Mouse (Mus musculus) heart, postnatal 0 days (tissue): ENCODE measurements around the gene Olfr837. TPM values are rescaled to one million over a fixed set of nuclear protein-coding genes. Genes with fewer than 3 reads are reported as not detected.
"Not testable (repeated sequence)": the region's sequence is repeated elsewhere in the genome, so short reads cannot be mapped to it uniquely, and the experiment has no call there.

Experiments
- ATAC-seq: fragments of 200-750 bp; cut with Nextera tagmentation; 2 replicates; pipeline ENCODE4 v1.8.0; 2017; ENCODE audit warnings: low read depth, moderate number of reproducible peaks, moderate library complexity; ENCODE audit not compliant: insufficient read depth
- DNase-seq: peaks from one replicate; pipeline ENCODE4 v3.0.0-alpha.2; 2016; ENCODE audit warnings: low spot score
- H3K27ac ChIP-seq: fragments of 300-500 bp; sonication (generic); 2 replicates; pipeline ENCODE4 v1.5.1; 2014; ENCODE audit warnings: low read depth, mild to moderate bottlenecking
- H3K27me3 ChIP-seq: fragments of 300-500 bp; sonication (generic); 2 replicates; pipeline ENCODE4 v1.6.1; 2014; ENCODE audit warnings: low read length, mixed read lengths; ENCODE audit not compliant: control insufficient read depth, insufficient read depth
- H3K36me3 ChIP-seq: fragments of 300-500 bp; sonication (generic); replicated peaks from 2 replicates; pipeline ENCODE4 v1.6.1; 2014; ENCODE audit warnings: low read length, mixed read lengths; ENCODE audit not compliant: control insufficient read depth, insufficient read depth
- H3K4me1 ChIP-seq: fragments of 300-500 bp; sonication (generic); 2 replicates; pipeline ENCODE4 v1.6.1; 2014; ENCODE audit warnings: antibody characterized with exemption; ENCODE audit not compliant: control insufficient read depth, insufficient read depth
- H3K4me2 ChIP-seq: fragments of 300-500 bp; sonication (generic); 2 replicates; pipeline ENCODE4 v1.6.1; 2014; ENCODE audit warnings: low read depth, mild to moderate bottlenecking, low read length, moderate library complexity
- H3K4me3 ChIP-seq: fragments of 300-500 bp; sonication (generic); 2 replicates; pipeline ENCODE4 v1.5.1; 2014; ENCODE audit warnings: low read depth, low read length
- H3K9ac ChIP-seq: fragments of 300-500 bp; sonication (generic); replicated peaks from 2 replicates; pipeline ENCODE4 v1.6.1; 2014; ENCODE audit warnings: low read depth, low read length, mixed read lengths
- H3K9me3 ChIP-seq: fragments of 300-500 bp; sonication (generic); replicated peaks from 2 replicates; pipeline ENCODE4 v1.6.1; 2016; ENCODE audit warnings: low read length; ENCODE audit not compliant: control insufficient read depth
- CTCF ChIP-seq: IDR thresholded peaks from 2 replicates; pipeline ENCODE4 v1.5.1; 2016; ENCODE audit warnings: antibody characterized with exemption, control low read depth, low read depth
- EP300 ChIP-seq: IDR thresholded peaks from 2 replicates; pipeline ENCODE4 v1.6.1; 2016; ENCODE audit warnings: antibody characterized with exemption, low read depth
- WGBS: fragments of 180-500 bp; shearing (Covaris S2); extraction: QIAGEN DNeasy Blood & Tissue Kit; methylation state at CpG from one replicate; pipeline ENCODE4 v1.1.7; 2014; 5-methylcytosine and 5-hydroxymethylcytosine counted together
- polyA plus RNA-seq: library from polyadenylated mRNA; unstranded; fragments of >200 nt; fragmentation: Nextera tagmentation; extraction: Ambion mirVana; gene quantifications from 2 replicates; pipeline ENCODE4 v1.2.1, GENCODE M21; 2015
- total RNA-seq: library from RNA; depleted of rRNA; stranded (reverse); fragments of >200 nt; gene quantifications from 2 replicates; pipeline ENCODE4 v1.2.3, GENCODE M21; 2014; ENCODE audit warnings: low replicate concordance; rRNA removed

The Olfr837 gene
- total RNA-seq (not detected in 2 replicates), polyA plus RNA-seq (not detected in 2 replicates)

DNA sequence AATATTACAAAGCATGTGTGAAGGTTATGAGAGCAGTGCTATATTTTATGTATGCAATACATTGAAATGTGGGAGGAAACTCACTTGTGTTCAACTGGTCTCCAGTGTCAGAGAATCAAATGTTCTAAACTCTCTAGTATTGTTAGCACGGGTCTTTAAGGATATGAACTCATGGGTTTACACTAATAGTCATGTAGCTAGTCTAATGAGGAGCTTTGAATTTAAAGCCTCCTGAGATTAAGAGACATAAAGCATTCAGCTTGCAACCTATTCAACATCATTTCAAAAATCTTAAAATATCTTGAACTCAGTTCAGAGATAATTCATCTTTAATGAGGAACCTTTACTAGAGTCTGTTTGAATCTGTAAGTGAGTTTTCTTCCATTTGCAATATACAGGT lies at the start of gene Olfr837:
Gene Olfr837, plus strand, starts transcription at position 301 of the 400 bp plus-strand sequence.
- H3K27ac ChIP-seq: no peak within 1 kb of the TSS
- no peaks in the 10 kb centered on the region for H3K27me3 ChIP-seq
- TF ChIP-seq CTCF (no peak), EP300 (no peak)
- H3K4me2 ChIP-seq: no peak within 1 kb of the TSS
- no peak within 1 kb of the TSS for H3K9ac ChIP-seq
- DNase-seq (no peak), ATAC-seq (no peak)
- no peaks in the 10 kb centered on the region; the same call in 1 of the 2 replicates for H3K9me3 ChIP-seq
- H3K36me3 ChIP-seq: no peaks in the 10 kb centered on the region
- 51% methylated on average over 1 of the region's 1 CpGs for WGBS
- H3K4me3 ChIP-seq: no peak within 1 kb of the TSS
- no peaks in the 10 kb centered on the region for H3K4me1 ChIP-seq

GRCm38 (mm10) chr9:19092889-19093753 lies 43.0 kb upstream of the Olfr837 start:
- WGBS: 32% methylated on average over 6 of the region's 6 CpGs

DNA sequence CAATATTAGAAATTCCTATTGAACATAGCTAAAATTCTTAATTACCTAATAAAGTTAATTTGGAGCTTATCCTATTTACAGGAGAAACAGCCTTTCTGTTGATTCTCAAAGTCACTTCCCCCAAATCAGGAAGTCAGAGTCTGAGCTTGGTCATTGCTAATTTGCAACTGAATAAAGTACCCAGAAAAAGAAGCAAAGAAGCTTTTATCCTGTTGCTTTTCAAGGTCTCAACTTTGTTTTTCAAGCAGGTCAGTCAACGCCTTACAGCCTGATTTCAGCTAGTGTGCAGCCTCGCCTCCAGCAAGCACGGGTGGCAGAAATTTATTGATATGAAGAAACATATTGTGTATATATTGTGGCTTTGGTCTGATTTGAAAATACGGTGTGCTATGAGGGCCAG lies 38.8 kb upstream of the Olfr837 start:
- Histone ChIP-seq H3K4me2 (no peak overlapping the region), H3K9ac (no peak overlapping the region), H3K27me3 (no peaks in the 10 kb centered on the region), H3K36me3 (no peaks in the 10 kb centered on the region), H3K4me1 (no peaks in the 10 kb centered on the region), H3K9me3 (0 out of 2 replicates have a peak, but pooled peaks cover 4% of the 10 kb centered on the region), H3K4me3 (no peak overlapping the region), H3K27ac (no peak overlapping the region)
- DNase-seq: no peak
- TF ChIP-seq EP300 (no peak), CTCF (no peak)
- ATAC-seq: no peak
- WGBS: 78% methylated on average over 4 of the region's 4 CpGs

More at GRCm38 (mm10) chr9:19092889-19093753, 43.0 kb upstream of the Olfr837 start:
- H3K36me3 ChIP-seq, H3K27me3 ChIP-seq, ATAC-seq, H3K9ac ChIP-seq, H3K4me1 ChIP-seq, H3K27ac ChIP-seq, H3K9me3 ChIP-seq, DNase-seq, H3K4me3 ChIP-seq, H3K4me2 ChIP-seq: not testable (repeated sequence)

GRCm38 (mm10) chr9:19120082-19120481 lies 16.0 kb upstream of the Olfr837 start, which contains the start of gene Olfr836:
Gene Olfr836 (plus strand): TSS chr9:19120382.
- H3K9me3 ChIP-seq: no peaks in the 10 kb centered on the region
- DNase-seq: no peak

DNA sequence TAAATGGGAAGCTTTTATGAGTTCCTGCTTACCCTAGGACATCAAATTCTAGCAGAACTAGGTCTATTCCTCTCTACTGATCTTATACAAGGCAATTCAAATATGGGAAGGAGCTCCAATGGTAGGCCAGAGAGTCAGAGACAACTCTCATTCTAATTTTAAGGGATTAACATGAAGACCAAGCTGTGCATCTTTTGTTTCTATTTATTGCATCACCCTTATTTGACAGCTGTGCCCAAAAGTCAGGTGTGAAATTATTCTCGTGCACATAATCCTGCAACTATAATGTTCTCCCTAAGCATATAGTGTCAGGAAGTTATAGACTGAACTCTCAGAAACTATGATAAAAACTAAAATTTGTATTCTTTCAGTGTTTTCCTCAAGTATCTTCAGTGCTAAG lies 41.1 kb downstream of the Olfr837 start, which contains the start of gene Olfr839-ps1:
Gene Olfr839-ps1, minus strand, starts transcription at position 101 of the 400 bp plus-strand sequence.
- H3K36me3 ChIP-seq: no peaks in the 10 kb centered on the region
- H3K4me3 ChIP-seq: no peak within 1 kb of the TSS
- no peaks in the 10 kb centered on the region for H3K4me1 ChIP-seq
- TF ChIP-seq EP300 (no peak), CTCF (no peak)
- H3K9ac ChIP-seq: no peak within 1 kb of the TSS
- WGBS: 63% methylated on average over 1 of the region's 1 CpGs
- ATAC-seq (no peak), DNase-seq (no peak)
- peaks cover 3% of the 10 kb centered on the region; the same call in 1 of the 2 replicates for H3K9me3 ChIP-seq
- H3K27ac ChIP-seq: no peak within 1 kb of the TSS
- H3K27me3 ChIP-seq: no peaks in the 10 kb centered on the region
- no peak within 1 kb of the TSS for H3K4me2 ChIP-seq

More at GRCm38 (mm10) chr9:19120082-19120481, 16.0 kb upstream of the Olfr837 start, which contains the start of gene Olfr836:
- H3K4me2 ChIP-seq: no peak within 1 kb of the TSS
- no peaks in the 10 kb centered on the region for H3K36me3 ChIP-seq
- H3K9ac ChIP-seq: no peak within 1 kb of the TSS
- H3K4me3 ChIP-seq: no peak within 1 kb of the TSS
- H3K27me3 ChIP-seq: no peaks in the 10 kb centered on the region
- H3K27ac ChIP-seq: no peak within 1 kb of the TSS
- ATAC-seq: no peak
- no peaks in the 10 kb centered on the region for H3K4me1 ChIP-seq
- no peak for TF ChIP-seq EP300
- TF ChIP-seq CTCF: no peak

Other genes with a start within 250 kb of the Olfr837 start
- not detected in 2 replicates for gene Olfr832, start 199.2 kb upstream of the Olfr837 start, total RNA-seq
- not detected in 2 replicates for gene Olfr832, start 199.2 kb upstream of the Olfr837 start, polyA plus RNA-seq
- gene Olfr834, start 148.3 kb upstream of the Olfr837 start, total RNA-seq: not detected in 2 replicates
- not detected in 2 replicates for gene Olfr834, start 148.3 kb upstream of the Olfr837 start, polyA plus RNA-seq
- not detected in 2 replicates for gene Olfr835, start 103.6 kb upstream of the Olfr837 start, total RNA-seq
- gene Olfr835, start 103.6 kb upstream of the Olfr837 start, polyA plus RNA-seq: not detected in 2 replicates
- gene Olfr836, start 15.9 kb upstream of the Olfr837 start, total RNA-seq: not detected in 2 replicates
- gene Olfr836, start 15.9 kb upstream of the Olfr837 start, polyA plus RNA-seq: not detected in 2 replicates
- gene Olfr839-ps1, start 41.0 kb downstream of the Olfr837 start, total RNA-seq: not detected in 2 replicates
- gene Olfr839-ps1, start 41.0 kb downstream of the Olfr837 start, polyA plus RNA-seq: not detected in 2 replicates
- not detected in 2 replicates for gene Olfr843, start 115.7 kb downstream of the Olfr837 start, total RNA-seq
- gene Olfr843, start 115.7 kb downstream of the Olfr837 start, polyA plus RNA-seq: not detected in 2 replicates
- not detected in 2 replicates for gene Olfr844, start 180.0 kb downstream of the Olfr837 start, total RNA-seq
- gene Olfr844, start 180.0 kb downstream of the Olfr837 start, polyA plus RNA-seq: not detected in 2 replicates
- gene Olfr845, start 200.1 kb downstream of the Olfr837 start, total RNA-seq: not detected in 2 replicates
- gene Olfr845, start 200.1 kb downstream of the Olfr837 start, polyA plus RNA-seq: not detected in 2 replicates
- not detected in 2 replicates for gene Olfr846, start 227.7 kb downstream of the Olfr837 start, total RNA-seq
- not detected in 2 replicates for gene Olfr846, start 227.7 kb downstream of the Olfr837 start, polyA plus RNA-seq
- gene Olfr847, start 242.4 kb downstream of the Olfr837 start, total RNA-seq: not detected in 2 replicates
- not detected in 2 replicates for gene Olfr847, start 242.4 kb downstream of the Olfr837 start, polyA plus RNA-seq